Mouse (Mus musculus) splenic B cell, adult 2 months (primary cell): ENCODE data around the gene Rnasek.
A peak's percentile ranks its signal among the peaks of the same experiment; 100 is the strongest.

Experiments
- DNase-seq: peaks from one replicate; pipeline ENCODE4 v3.0.0-alpha.2; 2011; ENCODE audit warnings: low read depth, low spot score
- H3K27me3 ChIP-seq: 2 replicates; pipeline ENCODE4 v1.6.1; 2012; ENCODE audit warnings: mild to moderate bottlenecking, low read length, moderate library complexity, mixed read lengths; ENCODE audit not compliant: control insufficient read depth, poor library complexity, insufficient read depth, severe bottlenecking
- H3K36me3 ChIP-seq: 2 replicates; pipeline ENCODE4 v1.6.1; 2012; ENCODE audit warnings: mild to moderate bottlenecking, low read length, moderate library complexity, mixed read lengths; ENCODE audit not compliant: control insufficient read depth, poor library complexity, insufficient read depth, severe bottlenecking

Gene Rnasek

GRCm38 (mm10) chr11:70216103-70216502, 23.5 kb downstream of the Rnasek start:
- no peak for DNase-seq
- H3K27me3 ChIP-seq: peaks cover 3% of the 10 kb centered on the region
- no peaks in the 10 kb centered on the region for H3K36me3 ChIP-seq

GRCm38 (mm10) chr11:70215301-70215700, 24.3 kb downstream of the Rnasek start:
- Histone ChIP-seq H3K27me3 (peaks cover 3% of the 10 kb centered on the region), H3K36me3 (no peaks in the 10 kb centered on the region)
- no peak for DNase-seq

- DNase-seq: no peak
- peaks cover 3% of the 10 kb centered on the region for H3K27me3 ChIP-seq
- H3K36me3 ChIP-seq: no peaks in the 10 kb centered on the region
Measured at GRCm38 (mm10) chr11:70214856-70215209, 24.8 kb downstream of the Rnasek start.

- DNase-seq: no peak
- H3K36me3 ChIP-seq: no peaks in the 10 kb centered on the region
- H3K27me3 ChIP-seq: peaks cover 3% of the 10 kb centered on the region
Measured at GRCm38 (mm10) chr11:70214191-70214855, 25.3 kb downstream of the Rnasek start.

DNA sequence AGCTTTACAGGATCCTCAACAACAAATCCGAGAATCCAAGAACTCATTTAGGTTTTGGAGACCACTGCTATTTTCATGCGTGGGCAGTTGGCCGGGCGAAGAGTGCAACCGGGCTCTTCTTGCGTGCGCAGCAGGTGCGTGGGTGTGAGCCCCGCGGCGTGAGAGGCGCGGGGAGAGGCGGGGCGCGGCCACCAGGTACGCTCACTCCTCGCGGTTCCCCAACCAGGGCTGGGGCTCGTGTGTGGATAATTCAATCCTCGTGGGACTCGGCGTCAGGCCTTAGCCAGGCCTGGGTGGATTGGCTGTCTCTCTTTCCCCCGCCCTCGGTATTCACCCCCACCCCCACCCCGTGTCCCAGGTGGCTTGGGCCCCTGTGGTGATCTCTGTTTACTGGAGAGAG, 25.9 kb downstream of the Rnasek start:
- Histone ChIP-seq H3K27me3 (peaks cover 3% of the 10 kb centered on the region), H3K36me3 (no peaks in the 10 kb centered on the region)
- peak; percentile 49 for DNase-seq

GRCm38 (mm10) chr11:70212896-70213295, 26.7 kb downstream of the Rnasek start:
- no peaks in the 10 kb centered on the region for H3K36me3 ChIP-seq
- H3K27me3 ChIP-seq: peaks cover 3% of the 10 kb centered on the region
- DNase-seq: peak; percentile 75

- no peak for DNase-seq
- no peaks in the 10 kb centered on the region for H3K36me3 ChIP-seq
- H3K27me3 ChIP-seq: peaks cover 3% of the 10 kb centered on the region
Measured at GRCm38 (mm10) chr11:70212423-70212822, 27.2 kb downstream of the Rnasek start, which contains the start of gene Slc16a11. Gene Slc16a11, plus strand, starts transcription at chr11:70212752.

DNA sequence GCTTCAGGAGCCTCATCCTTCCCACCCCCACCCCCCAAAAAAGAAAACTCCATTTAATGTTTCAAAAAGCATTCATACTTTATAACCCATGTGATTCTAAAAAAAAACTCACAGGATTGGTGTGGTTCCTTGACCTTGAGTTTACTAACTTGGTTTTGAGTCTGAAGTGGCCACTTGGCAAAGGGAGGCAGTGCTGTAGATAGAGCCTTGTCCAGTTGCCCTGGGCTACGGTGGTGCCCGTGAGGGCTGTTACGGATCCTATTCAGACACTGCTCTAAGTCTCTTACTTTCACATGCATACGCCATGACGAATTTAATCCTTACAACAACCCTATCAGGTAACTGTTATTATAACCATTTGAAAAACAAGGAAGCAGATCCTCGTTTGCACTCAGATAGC, 27.7 kb downstream of the Rnasek start:
- Histone ChIP-seq H3K27me3 (peaks cover 3% of the 10 kb centered on the region), H3K36me3 (no peaks in the 10 kb centered on the region)
- DNase-seq: no peak

GRCm38 (mm10) chr11:70210681-70211080, 29.0 kb downstream of the Rnasek start:
- peaks cover 3% of the 10 kb centered on the region for H3K27me3 ChIP-seq
- H3K36me3 ChIP-seq: no peaks in the 10 kb centered on the region
- no peak for DNase-seq

- H3K36me3 ChIP-seq: no peaks in the 10 kb centered on the region
- no peak for DNase-seq
Measured at GRCm38 (mm10) chr11:70208778-70209388, 30.8 kb downstream of the Rnasek start.

GRCm38 (mm10) chr11:70207283-70207682, 32.4 kb downstream of the Rnasek start:
- no peak for DNase-seq
- no peaks in the 10 kb centered on the region for H3K27me3 ChIP-seq

More at GRCm38 (mm10) chr11:70208778-70209388, 30.8 kb downstream of the Rnasek start:
- no peaks in the 10 kb centered on the region for H3K27me3 ChIP-seq

GRCm38 (mm10) chr11:70206801-70207200, 32.8 kb downstream of the Rnasek start:
- no peaks in the 10 kb centered on the region for H3K27me3 ChIP-seq
- no peak for DNase-seq
- no peaks in the 10 kb centered on the region for H3K36me3 ChIP-seq

More at GRCm38 (mm10) chr11:70207283-70207682, 32.4 kb downstream of the Rnasek start:
- H3K36me3 ChIP-seq: no peaks in the 10 kb centered on the region

GRCm38 (mm10) chr11:70201691-70202090, 38.0 kb downstream of the Rnasek start:
- Histone ChIP-seq H3K27me3 (no peaks in the 10 kb centered on the region), H3K36me3 (no peaks in the 10 kb centered on the region)
- peak; percentile 85 for DNase-seq

DNA sequence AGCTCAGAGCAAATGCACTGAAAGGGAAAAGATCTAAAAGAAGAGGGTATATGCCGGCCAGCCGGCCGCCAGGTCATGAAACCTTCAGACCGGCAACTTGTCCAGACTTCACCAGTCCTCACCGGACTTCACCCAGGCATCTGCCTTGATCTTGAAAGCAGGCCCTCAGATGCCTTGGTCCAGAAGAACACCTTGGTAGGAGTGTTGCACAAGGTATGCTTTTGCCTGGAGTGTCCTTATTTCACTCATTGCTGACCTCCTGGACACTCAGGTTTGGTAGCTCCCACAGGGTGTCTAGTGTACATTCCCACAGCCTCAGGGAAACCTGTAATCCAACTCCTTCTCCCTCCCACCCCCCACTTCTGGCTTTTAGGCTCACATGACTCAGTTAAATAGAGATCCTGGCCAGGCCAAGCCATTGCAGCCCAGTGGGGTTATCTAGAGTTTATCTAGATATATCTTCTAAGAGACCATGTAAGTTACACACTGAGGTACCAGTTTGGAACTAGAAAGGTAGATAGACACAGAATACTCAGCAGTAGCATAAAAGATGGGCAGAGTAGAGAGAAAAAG, 39.5 kb downstream of the Rnasek start:
- H3K36me3 ChIP-seq: no peaks in the 10 kb centered on the region
- no peak for DNase-seq
- no peaks in the 10 kb centered on the region for H3K27me3 ChIP-seq

- no peak for DNase-seq
- Histone ChIP-seq H3K36me3 (no peaks in the 10 kb centered on the region), H3K27me3 (no peaks in the 10 kb centered on the region)
Measured at GRCm38 (mm10) chr11:70199107-70199506, 40.5 kb downstream of the Rnasek start.
